Mouse (Mus musculus): ENCODE results near the gene Thsd7a.

DNA sequence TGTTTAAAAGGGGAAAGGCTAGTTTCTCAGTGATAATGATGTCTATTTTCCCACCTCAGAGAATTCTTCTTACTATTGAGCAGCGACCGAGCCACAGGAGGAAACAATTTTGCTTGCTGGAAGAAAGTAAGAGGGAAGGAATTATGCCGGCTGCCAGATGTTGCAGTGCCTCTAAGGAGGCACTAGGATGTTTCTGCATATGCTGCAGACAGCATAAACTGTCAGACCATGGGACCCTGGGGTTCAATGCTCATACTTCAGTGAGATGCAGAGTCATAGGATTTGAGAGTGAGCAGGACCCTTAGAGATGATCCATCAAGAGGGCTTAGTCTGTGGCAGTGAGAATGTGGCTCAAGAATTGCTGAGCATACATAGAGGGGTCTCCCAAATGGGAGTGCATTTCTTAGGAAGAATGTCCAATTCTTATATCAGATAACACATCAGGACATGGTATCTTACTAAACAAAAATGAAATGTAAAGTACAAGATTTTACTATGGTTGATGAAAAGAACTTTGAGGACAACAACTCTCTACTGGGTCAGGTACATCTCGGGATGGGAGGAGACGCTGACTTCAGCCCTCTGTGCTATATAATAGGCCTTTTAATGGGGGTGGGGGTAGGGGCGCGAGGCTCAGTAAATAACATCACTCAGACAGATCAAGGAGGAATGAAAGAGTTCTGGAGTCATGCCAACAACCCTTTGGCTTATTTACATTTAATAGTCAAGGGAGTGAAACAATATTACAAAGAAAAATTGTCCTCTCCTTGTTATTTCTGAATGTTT, 281.7 kb downstream of the Thsd7a start:
- no peak for TF ChIP-seq GATA1 (IDR thresholded peaks at IDR 0.05; ENCODE audit: borderline replicate concordance, low read length)
- TF ChIP-seq FLI1 (IDR thresholded peaks at IDR 0.05; ENCODE audit: low read length) = no peak

Measured in megakaryocyte, embryonic 14.5 days (primary cell).